Mouse (Mus musculus) heart, embryonic 15.5 days (tissue): ENCODE measurements around the gene Pfkp. TPM values are rescaled to one million over a fixed set of nuclear protein-coding genes. Genes with fewer than 3 reads are reported as not detected.
A peak's percentile ranks its signal among the peaks of the same experiment; 100 is the strongest.

Experiments
- ATAC-seq: fragments of 200-750 bp; cut with Nextera tagmentation; replicated peaks from 2 replicates; pipeline ENCODE4 v1.8.0; 2017; ENCODE audit warnings: low read depth, moderate TSS enrichment; ENCODE audit not compliant: insufficient number of reproducible peaks, insufficient read depth, low FRiP score
- H3K27ac ChIP-seq: fragments of 300-500 bp; sonication (generic); 2 replicates; pipeline ENCODE4 v1.5.1; 2015; ENCODE audit warnings: mild to moderate bottlenecking, inconsistent platforms
- H3K27me3 ChIP-seq: fragments of 300-500 bp; sonication (generic); 2 replicates; pipeline ENCODE4 v1.6.1; 2015; ENCODE audit warnings: inconsistent platforms
- H3K36me3 ChIP-seq: fragments of 300-500 bp; sonication (generic); 2 replicates; pipeline ENCODE4 v1.6.1; 2015; ENCODE audit warnings: mild to moderate bottlenecking, inconsistent platforms
- H3K4me1 ChIP-seq: fragments of 300-500 bp; sonication (generic); replicated peaks from 2 replicates; pipeline ENCODE4 v1.6.1; 2015; ENCODE audit warnings: inconsistent platforms
- H3K4me2 ChIP-seq: fragments of 300-500 bp; sonication (generic); 2 replicates; pipeline ENCODE4 v1.6.1; 2015; ENCODE audit warnings: inconsistent platforms, mild to moderate bottlenecking, moderate library complexity
- H3K4me3 ChIP-seq: fragments of 300-500 bp; sonication (generic); 2 replicates; pipeline ENCODE4 v1.5.1; 2015; ENCODE audit warnings: mild to moderate bottlenecking, inconsistent platforms
- H3K9ac ChIP-seq: fragments of 300-500 bp; sonication (generic); 2 replicates; pipeline ENCODE4 v1.6.1; 2015; ENCODE audit warnings: mild to moderate bottlenecking, inconsistent platforms
- H3K9me3 ChIP-seq: fragments of 300-500 bp; sonication (generic); replicated peaks from 2 replicates; pipeline ENCODE4 v1.6.1; 2016; ENCODE audit warnings: inconsistent platforms
- WGBS: fragments of 180-500 bp; shearing (Covaris S2); methylation state at CpG from one replicate; pipeline ENCODE4 v1.1.7; 2015; ENCODE audit warnings: mixed read lengths; 5-methylcytosine and 5-hydroxymethylcytosine counted together
- polyA plus RNA-seq: library from polyadenylated mRNA; unstranded; fragments of >200 nt; fragmentation: Nextera tagmentation; extraction: Ambion mirVana; gene quantifications from 2 replicates; pipeline ENCODE4 v1.2.1, GENCODE M21; 2015

Pfkp gene
- polyA plus RNA-seq, 1 experiment from 2014 or later, result 191 TPM

DNA sequence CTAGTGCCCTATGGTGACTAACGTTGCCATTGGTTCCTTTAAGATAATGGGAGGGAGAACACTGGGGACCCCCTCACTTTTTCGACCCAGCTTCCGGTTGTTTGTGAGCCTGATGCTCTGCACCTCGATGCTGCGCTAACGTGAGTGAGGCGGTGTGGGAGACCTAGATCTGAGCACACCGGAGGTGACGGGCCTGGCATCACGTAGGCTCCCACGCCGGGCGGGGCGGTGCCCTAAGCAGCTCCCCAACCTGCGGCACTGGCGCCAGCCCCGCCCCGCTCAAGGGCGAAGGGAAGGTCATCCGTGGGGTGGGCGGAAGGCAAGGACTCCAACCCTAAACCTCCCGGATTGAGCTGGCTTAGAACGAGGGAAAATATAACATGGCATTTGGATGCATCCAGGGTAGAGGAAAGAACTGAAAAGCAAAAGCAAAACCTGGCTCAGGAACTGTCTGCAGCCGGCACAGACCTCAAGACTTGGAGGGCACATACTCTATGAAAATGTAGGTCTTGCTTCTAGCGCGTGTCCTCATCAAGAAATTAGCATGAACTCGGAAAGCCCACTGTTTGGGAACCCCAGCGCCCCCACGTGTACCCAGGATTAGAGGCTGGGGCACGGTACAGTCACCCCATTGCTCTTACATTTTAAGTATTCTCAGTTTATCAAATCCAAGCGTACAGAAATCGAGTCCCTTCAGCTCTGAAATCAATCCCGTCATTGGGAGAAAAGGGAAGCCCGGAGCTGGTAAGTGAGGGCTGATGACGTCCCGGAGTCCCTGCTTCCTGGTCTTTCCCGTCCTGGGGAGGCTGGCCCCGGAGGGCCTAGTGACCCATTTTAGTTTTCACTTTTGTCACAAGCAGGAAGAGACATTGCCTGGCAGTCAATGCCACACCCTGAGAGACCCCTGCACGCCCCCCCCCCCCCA, 1.2 kb downstream of the Pfkp start:
- H3K4me1 ChIP-seq, result peaks cover 30% of the 10 kb centered on the region
- no peaks in the 10 kb centered on the region for H3K27me3 ChIP-seq
- H3K4me2 ChIP-seq, result peak overlapping the region; percentile 96
- peak overlapping the region; percentile 93 for H3K27ac ChIP-seq
- H3K4me3 ChIP-seq, result peak overlapping the region; percentile 79
- H3K36me3 ChIP-seq, result no peaks in the 10 kb centered on the region
- peak overlapping the region; percentile 78 for H3K9ac ChIP-seq
- WGBS, result under 1% methylated on average over 39 of the region's 39 CpGs
- no peaks in the 10 kb centered on the region for H3K9me3 ChIP-seq
- ATAC-seq, result peak; percentile 74

DNA sequence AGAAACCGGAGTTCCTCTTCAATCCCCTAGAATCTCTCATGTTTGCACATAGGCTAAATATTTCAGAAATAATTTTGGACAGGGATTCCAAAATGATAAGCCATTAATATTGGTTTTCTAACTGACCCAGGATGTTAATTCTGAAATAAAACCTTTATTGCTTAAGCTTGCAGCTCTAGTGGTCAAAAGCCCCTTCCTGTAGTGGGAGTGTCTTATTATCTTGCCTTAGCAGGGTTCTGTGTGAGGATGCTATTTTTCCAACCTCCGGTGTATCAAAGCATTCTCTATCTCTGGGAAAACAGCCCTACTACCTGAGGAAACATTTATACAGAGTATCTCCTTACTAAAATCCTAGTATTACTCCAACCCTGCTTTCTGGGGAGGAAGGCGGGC, 1.9 kb downstream of the Pfkp start:
- 32% methylated on average over 3 of the region's 3 CpGs for WGBS
- Histone ChIP-seq H3K9ac (peak overlapping the region; percentile 78), H3K4me2 (peak overlapping the region; percentile 96), H3K27ac (peak overlapping the region; percentile 93), H3K9me3 (no peaks in the 10 kb centered on the region), H3K4me1 (peaks cover 31% of the 10 kb centered on the region), H3K4me3 (peak overlapping the region; percentile 79), H3K36me3 (no peaks in the 10 kb centered on the region), H3K27me3 (no peaks in the 10 kb centered on the region)
- ATAC-seq, result no peak

DNA sequence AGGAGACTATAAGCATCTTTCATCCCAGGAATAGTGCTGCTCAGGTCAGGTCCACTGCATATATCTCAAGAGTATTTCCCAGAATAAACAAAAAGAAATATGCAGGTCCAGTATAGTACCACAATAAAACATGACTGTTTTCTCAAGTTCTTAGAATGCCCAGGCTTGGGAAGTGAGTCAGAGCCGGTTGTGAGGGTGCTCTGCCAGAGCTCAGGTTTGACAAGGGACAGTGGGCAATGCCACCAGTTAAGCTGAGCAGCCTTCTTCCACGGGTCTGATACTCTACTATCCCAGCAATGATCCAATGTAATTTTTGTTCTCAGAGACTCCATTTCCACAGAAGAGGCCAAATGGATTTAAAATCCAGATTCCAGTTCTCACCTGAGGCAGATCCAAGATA, 2.3 kb downstream of the Pfkp start:
- WGBS, result 50% methylated on average over 2 of the region's 2 CpGs
- H3K4me2 ChIP-seq, result peak overlapping the region; percentile 96
- H3K27ac ChIP-seq, result peak overlapping the region; percentile 93

GRCm38 (mm10) chr13:6643968-6644367, 4.6 kb downstream of the Pfkp start:
- no peak overlapping the region for H3K9ac ChIP-seq
- no peaks in the 10 kb centered on the region for H3K36me3 ChIP-seq
- ATAC-seq, result no peak
- H3K9me3 ChIP-seq, result no peaks in the 10 kb centered on the region
- H3K4me2 ChIP-seq, result no peak overlapping the region
- no peak overlapping the region for H3K4me3 ChIP-seq
- no peaks in the 10 kb centered on the region for H3K27me3 ChIP-seq
- H3K27ac ChIP-seq, result no peak overlapping the region
- 71% methylated on average over 5 of the region's 5 CpGs for WGBS
- peaks cover 29% of the 10 kb centered on the region for H3K4me1 ChIP-seq

More for the DNA sequence above, 2.3 kb downstream of the Pfkp start:
- peaks cover 31% of the 10 kb centered on the region for H3K4me1 ChIP-seq
- ATAC-seq, result no peak
- H3K4me3 ChIP-seq, result peak overlapping the region; percentile 79
- no peaks in the 10 kb centered on the region for H3K9me3 ChIP-seq
- H3K9ac ChIP-seq, result peak overlapping the region; percentile 78; the same call in 1 of the 2 replicates
- H3K36me3 ChIP-seq, result no peaks in the 10 kb centered on the region
- H3K27me3 ChIP-seq, result no peaks in the 10 kb centered on the region

- Histone ChIP-seq H3K27ac (no peak overlapping the region), H3K9me3 (no peaks in the 10 kb centered on the region), H3K4me2 (no peak overlapping the region), H3K4me3 (no peak overlapping the region), H3K4me1 (peaks cover 26% of the 10 kb centered on the region), H3K36me3 (no peaks in the 10 kb centered on the region), H3K27me3 (no peaks in the 10 kb centered on the region), H3K9ac (no peak overlapping the region)
- no peak for ATAC-seq
- 81% methylated on average over 4 of the region's 4 CpGs for WGBS
These were observed 5.6 kb downstream of the Pfkp start for GRCm38 (mm10) chr13:6643026-6643425.

DNA sequence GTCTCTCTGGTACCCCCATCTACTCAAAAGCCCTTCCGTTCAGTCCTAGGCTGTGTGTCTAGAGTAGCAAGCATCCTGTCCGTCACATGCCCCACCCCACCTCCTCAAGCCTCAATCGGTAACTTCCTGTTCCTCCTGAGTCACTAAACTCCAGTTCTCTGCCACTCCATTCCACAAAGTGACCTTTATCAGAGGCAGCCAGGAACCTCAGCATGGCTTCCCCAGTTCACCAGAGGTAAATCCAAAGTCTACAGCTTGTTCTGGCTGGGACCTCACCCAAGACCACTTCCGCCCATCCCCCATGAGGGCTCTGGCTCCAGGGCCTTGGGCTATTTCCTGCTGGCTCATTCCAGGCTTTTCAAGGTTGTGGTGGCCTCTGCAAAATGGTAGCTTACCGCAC, 6.1 kb downstream of the Pfkp start:
- no peak overlapping the region for H3K4me2 ChIP-seq
- H3K27me3 ChIP-seq, result no peaks in the 10 kb centered on the region
- ATAC-seq, result no peak
- H3K27ac ChIP-seq, result peak overlapping the region; percentile 25; the same call in 1 of the 2 replicates
- 62% methylated on average over 5 of the region's 5 CpGs for WGBS
- no peak overlapping the region for H3K4me3 ChIP-seq
- no peaks in the 10 kb centered on the region for H3K9me3 ChIP-seq
- no peak overlapping the region for H3K9ac ChIP-seq
- peaks cover 32% of the 10 kb centered on the region for H3K4me1 ChIP-seq
- no peaks in the 10 kb centered on the region for H3K36me3 ChIP-seq

DNA sequence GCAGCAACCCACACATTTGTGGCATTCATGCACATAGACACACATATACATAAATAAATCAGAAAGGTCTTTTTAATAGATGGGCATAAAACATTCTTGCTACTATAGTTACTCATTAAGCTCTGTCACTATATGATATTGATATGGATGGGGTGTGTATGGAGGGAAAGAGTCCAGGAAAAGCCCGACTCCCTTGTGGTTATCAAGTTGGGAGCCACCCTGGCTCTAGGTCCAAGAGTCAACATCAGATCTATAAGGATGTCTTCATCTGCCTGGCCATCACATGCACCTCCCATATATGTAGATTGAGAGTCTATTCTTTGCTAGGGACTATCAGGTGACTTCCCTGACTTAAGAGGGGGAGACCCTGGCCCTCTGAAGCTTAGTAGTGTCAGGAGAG, 7.1 kb downstream of the Pfkp start:
- Histone ChIP-seq H3K27me3 (no peaks in the 10 kb centered on the region), H3K4me3 (no peak overlapping the region)
- no peak for ATAC-seq

DNA sequence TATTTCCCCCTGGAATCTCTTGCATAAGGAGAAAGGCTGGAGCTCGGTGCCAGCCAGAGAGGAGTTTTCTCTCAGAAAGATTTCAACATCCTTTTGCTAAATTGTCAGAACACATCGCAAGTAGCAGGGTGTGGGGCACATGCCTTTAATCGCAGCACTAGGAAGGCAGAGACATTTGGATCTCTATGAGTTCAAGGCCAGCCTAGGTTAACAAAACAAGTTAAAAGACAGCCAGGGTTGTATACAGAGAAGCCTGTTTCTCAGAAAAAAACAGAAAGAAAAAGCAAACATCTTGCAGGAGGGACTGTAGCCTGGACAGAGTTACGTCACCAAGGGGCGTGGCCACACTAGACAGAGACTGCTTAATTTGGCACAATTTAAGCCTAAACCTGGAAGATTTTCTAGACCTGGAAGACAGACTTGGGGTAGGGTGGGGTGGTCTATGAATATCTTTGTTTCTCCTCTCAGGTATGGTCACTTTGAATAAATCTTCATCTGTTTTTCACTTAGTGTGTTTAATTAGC, 9.0 kb downstream of the Pfkp start:
- no peak overlapping the region for H3K4me2 ChIP-seq
- WGBS, result 67% methylated on average over 5 of the region's 5 CpGs
- no peaks in the 10 kb centered on the region for H3K9me3 ChIP-seq
- H3K27ac ChIP-seq, result no peak overlapping the region
- peaks cover 37% of the 10 kb centered on the region for H3K4me1 ChIP-seq
- ATAC-seq, result no peak
- H3K27me3 ChIP-seq, result no peaks in the 10 kb centered on the region
- no peaks in the 10 kb centered on the region for H3K36me3 ChIP-seq
- H3K9ac ChIP-seq, result no peak overlapping the region
- H3K4me3 ChIP-seq, result no peak overlapping the region

More for the DNA sequence above, 7.1 kb downstream of the Pfkp start:
- Histone ChIP-seq H3K9me3 (no peaks in the 10 kb centered on the region), H3K4me2 (no peak overlapping the region), H3K27ac (no peak overlapping the region), H3K36me3 (no peaks in the 10 kb centered on the region), H3K4me1 (peaks cover 31% of the 10 kb centered on the region), H3K9ac (no peak overlapping the region)
- 77% methylated on average over 1 of the region's 1 CpGs for WGBS

- H3K4me3 ChIP-seq, result no peak overlapping the region
- H3K9ac ChIP-seq, result no peak overlapping the region
- ATAC-seq, result no peak
- WGBS, result 88% methylated on average over 3 of the region's 3 CpGs
- H3K9me3 ChIP-seq, result no peaks in the 10 kb centered on the region
- no peaks in the 10 kb centered on the region for H3K27me3 ChIP-seq
- H3K27ac ChIP-seq, result no peak overlapping the region
- H3K4me1 ChIP-seq, result peaks cover 41% of the 10 kb centered on the region
- H3K36me3 ChIP-seq, result no peaks in the 10 kb centered on the region
- H3K4me2 ChIP-seq, result no peak overlapping the region
These were observed 9.6 kb downstream of the Pfkp start for GRCm38 (mm10) chr13:6638976-6639375.

GRCm38 (mm10) chr13:6638425-6638824, 10.2 kb downstream of the Pfkp start:
- 49% methylated on average over 1 of the region's 1 CpGs for WGBS
- H3K4me1 ChIP-seq, result peaks cover 46% of the 10 kb centered on the region
- no peak overlapping the region for H3K27ac ChIP-seq
- no peaks in the 10 kb centered on the region for H3K27me3 ChIP-seq
- H3K9ac ChIP-seq, result no peak overlapping the region
- H3K9me3 ChIP-seq, result no peaks in the 10 kb centered on the region
- no peaks in the 10 kb centered on the region for H3K36me3 ChIP-seq
- no peak overlapping the region for H3K4me3 ChIP-seq
- no peak for ATAC-seq
- H3K4me2 ChIP-seq, result no peak overlapping the region

DNA sequence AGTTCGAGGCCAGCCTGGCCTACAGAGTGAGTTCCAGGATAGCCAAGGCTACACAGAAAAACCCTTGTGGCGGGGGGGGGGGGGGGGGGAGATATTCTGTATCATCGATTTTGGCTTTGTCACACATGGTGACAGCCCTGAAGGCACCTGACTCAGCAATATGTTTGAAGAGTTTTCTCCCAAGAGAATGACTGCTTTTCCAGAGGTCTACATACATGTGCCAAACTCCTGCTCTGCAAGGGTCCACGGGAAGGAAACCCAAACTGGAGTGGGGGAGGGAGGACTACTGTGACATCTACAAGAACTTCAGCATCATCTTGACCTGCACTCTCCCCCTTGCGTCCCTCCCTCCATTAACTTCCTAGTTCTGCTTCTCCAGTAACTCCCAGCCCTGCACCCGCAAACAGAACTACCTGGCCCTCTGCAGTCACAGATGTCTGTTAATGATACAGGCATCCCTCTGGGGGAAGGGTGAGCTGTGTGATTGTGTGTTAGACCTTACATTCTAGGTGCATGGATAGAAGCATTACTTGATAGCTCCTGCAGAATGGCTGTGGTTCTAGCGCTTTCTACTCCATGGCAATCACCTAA, 10.9 kb downstream of the Pfkp start:
- Histone ChIP-seq H3K27me3 (no peaks in the 10 kb centered on the region), H3K9me3 (no peaks in the 10 kb centered on the region), H3K4me1 (peaks cover 54% of the 10 kb centered on the region), H3K36me3 (no peaks in the 10 kb centered on the region), H3K9ac (no peak overlapping the region), H3K4me3 (no peak overlapping the region), H3K4me2 (no peak overlapping the region), H3K27ac (peak overlapping the region; percentile 93; the same call in 1 of the 2 replicates)
- WGBS, result 80% methylated on average over 7 of the region's 7 CpGs
- no peak for ATAC-seq
